Mouse (Mus musculus) stomach, embryonic 14.5 days (tissue): ENCODE data around the gene Tigar. TPM values are rescaled to one million over a fixed set of nuclear protein-coding genes. Genes with fewer than 3 reads are reported as not detected.

Experiments
- ATAC-seq: fragments of 200-750 bp; cut with Nextera tagmentation; 2 replicates; pipeline ENCODE4 v1.8.0; 2017; ENCODE audit warnings: low read depth, moderate TSS enrichment; ENCODE audit not compliant: insufficient number of reproducible peaks, insufficient read depth, low FRiP score
- H3K27ac ChIP-seq: fragments of 300-500 bp; sonication (generic); 2 replicates; pipeline ENCODE4 v1.5.1; 2014; ENCODE audit warnings: mild to moderate bottlenecking, low read length, moderate library complexity, mixed read lengths
- H3K27me3 ChIP-seq: fragments of 300-500 bp; sonication (generic); 2 replicates; pipeline ENCODE4 v1.6.1; 2014; ENCODE audit warnings: low read length, control low read depth, mixed read lengths; ENCODE audit not compliant: control insufficient read depth, insufficient read depth
- H3K36me3 ChIP-seq: fragments of 300-500 bp; sonication (generic); 2 replicates; pipeline ENCODE4 v1.6.1; 2014; ENCODE audit warnings: mild to moderate bottlenecking, control low read depth, low read length, moderate library complexity, mixed read lengths; ENCODE audit not compliant: control insufficient read depth, insufficient read depth
- H3K4me1 ChIP-seq: fragments of 300-500 bp; sonication (generic); 2 replicates; pipeline ENCODE4 v1.6.1; 2014; ENCODE audit warnings: low read length, control low read depth, mixed read lengths; ENCODE audit not compliant: control insufficient read depth, insufficient read depth
- H3K4me2 ChIP-seq: fragments of 300-500 bp; sonication (generic); replicated peaks from 2 replicates; pipeline ENCODE4 v1.6.1; 2014; ENCODE audit warnings: low read depth, low read length, control low read depth
- H3K4me3 ChIP-seq: fragments of 300-500 bp; sonication (generic); 2 replicates; pipeline ENCODE4 v1.5.1; 2014; ENCODE audit warnings: low read depth, low read length, control low read depth
- H3K9ac ChIP-seq: fragments of 300-500 bp; sonication (generic); replicated peaks from 2 replicates; pipeline ENCODE4 v1.6.1; 2014; ENCODE audit warnings: low read depth, mild to moderate bottlenecking, control low read depth, low read length, moderate library complexity, mixed read lengths
- H3K9me3 ChIP-seq: fragments of 300-500 bp; sonication (generic); 2 replicates; pipeline ENCODE4 v1.6.1; 2016; ENCODE audit warnings: low read depth, low read length, control low read depth; ENCODE audit not compliant: control insufficient read depth
- WGBS: fragments of 180-500 bp; shearing (Covaris S2); extraction: QIAGEN DNeasy Blood & Tissue Kit; methylation state at CpG from one replicate; pipeline ENCODE4 v1.1.7; 2014; 5-methylcytosine and 5-hydroxymethylcytosine counted together
- polyA plus RNA-seq: library from polyadenylated mRNA; unstranded; fragments of >200 nt; fragmentation: Nextera tagmentation; extraction: Ambion mirVana; gene quantifications from 2 replicates; pipeline ENCODE4 v1.2.1, GENCODE M21; 2014

The Tigar gene
- polyA plus RNA-seq, 1 experiment from 2014 or later = 3.8 TPM

DNA sequence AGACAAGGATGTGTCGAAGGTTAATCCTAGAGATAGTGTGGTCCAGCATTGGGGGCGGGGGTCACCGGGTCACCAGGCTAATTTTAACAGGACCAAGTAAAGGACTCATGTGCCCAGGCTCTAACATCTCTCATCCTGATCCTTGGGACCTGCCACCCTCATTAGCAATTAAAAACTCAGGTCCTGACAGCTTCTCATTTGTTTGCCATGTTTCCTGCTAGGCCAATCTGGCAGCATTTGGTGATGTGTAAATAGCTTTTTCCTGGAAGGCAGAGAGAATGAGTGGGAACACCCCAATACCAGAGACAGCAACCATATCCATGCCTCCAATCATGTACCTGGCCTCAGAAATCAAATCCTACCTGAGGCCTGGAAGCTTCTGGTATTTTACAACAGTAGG is 22.6 kb upstream of the Tigar start:
- no peak overlapping the region for H3K9ac ChIP-seq
- no peaks in the 10 kb centered on the region for H3K9me3 ChIP-seq
- WGBS = 77% methylated on average over 3 of the region's 3 CpGs
- peaks cover 78% of the 10 kb centered on the region for H3K36me3 ChIP-seq
- no peak overlapping the region for H3K4me3 ChIP-seq
- H3K4me1 ChIP-seq = no peaks in the 10 kb centered on the region
- H3K27ac ChIP-seq = no peak overlapping the region
- no peak for ATAC-seq
- H3K4me2 ChIP-seq = no peak overlapping the region
- no peaks in the 10 kb centered on the region for H3K27me3 ChIP-seq

DNA sequence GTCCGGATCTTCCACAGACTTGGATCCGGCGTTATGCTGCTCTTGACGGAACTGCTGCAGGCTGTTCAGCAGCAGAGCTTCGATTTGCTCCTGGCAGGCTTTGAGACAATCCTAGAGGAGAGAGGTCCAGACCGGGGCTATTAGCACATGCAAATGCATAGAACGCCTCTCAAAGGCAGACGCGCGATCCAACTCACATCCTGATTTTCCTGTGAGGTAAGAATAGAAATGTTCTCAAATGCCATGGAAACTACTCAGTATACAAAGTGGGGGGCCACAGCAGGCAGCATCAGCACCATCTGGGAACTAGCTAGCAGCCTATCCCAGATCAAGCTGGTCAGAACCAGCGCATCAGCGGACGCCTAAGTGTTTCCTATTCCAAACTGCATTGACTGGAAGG is 21.0 kb upstream of the Tigar start:
- H3K36me3 ChIP-seq = peaks cover 68% of the 10 kb centered on the region
- no peaks in the 10 kb centered on the region for H3K9me3 ChIP-seq
- WGBS = 83% methylated on average over 13 of the region's 13 CpGs
- ATAC-seq = no peak
- H3K27me3 ChIP-seq = no peaks in the 10 kb centered on the region
- no peak overlapping the region for H3K4me3 ChIP-seq
- H3K27ac ChIP-seq = no peak overlapping the region
- H3K9ac ChIP-seq = no peak overlapping the region
- no peaks in the 10 kb centered on the region for H3K4me1 ChIP-seq
- no peak overlapping the region for H3K4me2 ChIP-seq

DNA sequence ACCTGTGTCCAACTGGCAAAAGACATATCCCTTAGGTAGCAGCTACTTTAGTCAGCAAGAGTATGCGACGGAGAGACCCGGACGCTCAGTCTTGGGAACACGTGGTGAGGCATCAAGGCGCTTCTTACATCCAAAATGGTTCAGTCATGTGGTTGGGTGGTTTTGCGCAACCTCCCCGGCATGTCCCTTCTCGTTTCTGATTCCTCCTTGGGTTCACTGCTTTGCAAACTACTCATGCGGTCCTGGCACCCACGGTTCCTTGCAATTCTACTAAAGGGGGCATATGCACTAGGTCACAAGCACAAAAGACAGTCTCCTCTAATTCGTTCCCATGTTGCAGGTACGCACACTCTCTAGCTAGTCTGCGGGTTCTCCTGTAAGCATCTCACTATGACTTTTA is 20.3 kb upstream of the Tigar start:
- Histone ChIP-seq H3K27ac (no peak overlapping the region), H3K36me3 (peaks cover 63% of the 10 kb centered on the region), H3K4me1 (no peaks in the 10 kb centered on the region), H3K9ac (no peak overlapping the region), H3K4me2 (no peak overlapping the region), H3K27me3 (no peaks in the 10 kb centered on the region), H3K4me3 (no peak overlapping the region), H3K9me3 (no peaks in the 10 kb centered on the region)
- WGBS = 90% methylated on average over 14 of the region's 14 CpGs
- no peak for ATAC-seq

DNA sequence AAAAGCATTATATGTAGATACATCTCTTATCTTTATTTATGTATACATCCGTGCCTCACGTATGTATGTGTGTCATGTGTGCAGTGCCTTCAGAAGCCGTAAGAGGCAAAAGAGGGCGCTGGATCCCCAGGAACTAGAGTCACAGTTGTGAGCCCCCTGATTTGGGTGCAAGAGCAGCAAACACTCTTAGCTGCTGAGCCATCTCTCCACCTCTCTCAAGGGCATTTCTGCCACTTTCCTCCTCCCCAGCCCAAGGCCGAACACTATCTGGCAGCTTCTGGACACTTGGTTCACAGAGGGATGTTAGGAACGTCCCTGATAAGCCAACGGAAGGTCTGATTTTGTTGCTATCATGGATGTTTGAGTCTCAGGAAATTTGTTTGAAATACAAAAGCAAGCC is 14.1 kb upstream of the Tigar start:
- WGBS = 80% methylated on average over 7 of the region's 7 CpGs
- Histone ChIP-seq H3K4me2 (no peak overlapping the region), H3K4me3 (no peak overlapping the region), H3K36me3 (peaks cover 13% of the 10 kb centered on the region; the same call in 1 of the 2 replicates), H3K9me3 (no peaks in the 10 kb centered on the region), H3K27ac (no peak overlapping the region), H3K4me1 (no peaks in the 10 kb centered on the region), H3K27me3 (no peaks in the 10 kb centered on the region), H3K9ac (no peak overlapping the region)
- ATAC-seq = no peak

DNA sequence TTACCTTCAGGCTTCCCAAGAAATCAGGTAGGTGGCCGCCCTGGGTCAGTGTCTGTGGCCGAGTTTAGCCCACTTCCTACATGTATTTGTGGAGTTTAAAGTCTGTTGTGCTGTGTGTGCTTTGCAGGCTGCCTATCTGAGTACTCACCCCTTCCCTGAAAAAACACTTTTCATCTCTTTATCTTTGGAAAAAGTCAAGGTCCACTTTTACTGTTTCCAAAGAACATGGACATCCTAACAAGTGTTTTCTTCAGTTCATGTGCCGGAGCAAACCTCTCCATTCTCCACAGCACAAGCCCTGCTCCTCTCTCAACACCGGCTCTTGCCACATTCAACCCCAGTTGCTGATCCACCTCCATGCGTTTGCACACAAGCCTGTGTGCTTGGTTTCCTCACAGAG is 13.6 kb upstream of the Tigar start:
- Histone ChIP-seq H3K9ac (no peak overlapping the region), H3K4me3 (no peak overlapping the region), H3K27ac (no peak overlapping the region), H3K27me3 (no peaks in the 10 kb centered on the region), H3K9me3 (no peaks in the 10 kb centered on the region), H3K4me1 (no peaks in the 10 kb centered on the region), H3K36me3 (peaks cover 13% of the 10 kb centered on the region; the same call in 1 of the 2 replicates), H3K4me2 (no peak overlapping the region)
- ATAC-seq = no peak
- 86% methylated on average over 5 of the region's 5 CpGs for WGBS

DNA sequence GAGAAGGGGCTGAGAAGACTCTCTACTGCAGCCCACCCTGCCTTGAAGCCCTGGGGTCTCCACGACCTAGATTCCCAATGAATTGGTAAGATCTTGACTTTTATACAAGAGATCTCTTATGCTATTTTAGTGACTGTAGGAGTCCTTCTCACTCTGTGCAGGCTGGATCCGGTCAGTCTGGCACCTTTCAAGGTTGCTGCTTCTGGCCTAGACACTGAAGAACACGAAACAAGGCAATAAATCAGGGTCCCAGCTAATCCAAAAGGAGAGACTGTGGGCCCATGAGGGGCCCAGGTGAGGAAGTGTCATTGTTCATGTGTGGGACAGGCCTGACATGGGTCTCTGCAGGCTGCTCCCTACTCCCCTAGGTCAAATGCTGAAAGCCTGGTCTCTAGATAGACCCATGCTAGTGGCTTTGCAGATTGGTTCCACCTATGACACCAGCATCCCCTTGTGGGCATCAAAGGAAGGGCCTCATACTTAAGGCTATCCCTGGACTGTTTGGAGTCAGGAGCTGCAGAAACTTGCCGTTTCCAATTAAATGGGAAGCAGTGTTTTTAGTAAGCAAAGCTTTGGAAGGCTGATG is 13.0 kb upstream of the Tigar start:
- WGBS = 81% methylated on average over 4 of the region's 4 CpGs
- no peaks in the 10 kb centered on the region for H3K9me3 ChIP-seq
- no peak overlapping the region for H3K4me2 ChIP-seq
- H3K36me3 ChIP-seq = peaks cover 6% of the 10 kb centered on the region; the same call in 1 of the 2 replicates
- no peaks in the 10 kb centered on the region for H3K4me1 ChIP-seq
- H3K27ac ChIP-seq = no peak overlapping the region
- no peaks in the 10 kb centered on the region for H3K27me3 ChIP-seq
- H3K4me3 ChIP-seq = no peak overlapping the region
- no peak overlapping the region for H3K9ac ChIP-seq
- 0 out of 2 replicates have a peak, but pooled peaks have one; percentile 65 for ATAC-seq

DNA sequence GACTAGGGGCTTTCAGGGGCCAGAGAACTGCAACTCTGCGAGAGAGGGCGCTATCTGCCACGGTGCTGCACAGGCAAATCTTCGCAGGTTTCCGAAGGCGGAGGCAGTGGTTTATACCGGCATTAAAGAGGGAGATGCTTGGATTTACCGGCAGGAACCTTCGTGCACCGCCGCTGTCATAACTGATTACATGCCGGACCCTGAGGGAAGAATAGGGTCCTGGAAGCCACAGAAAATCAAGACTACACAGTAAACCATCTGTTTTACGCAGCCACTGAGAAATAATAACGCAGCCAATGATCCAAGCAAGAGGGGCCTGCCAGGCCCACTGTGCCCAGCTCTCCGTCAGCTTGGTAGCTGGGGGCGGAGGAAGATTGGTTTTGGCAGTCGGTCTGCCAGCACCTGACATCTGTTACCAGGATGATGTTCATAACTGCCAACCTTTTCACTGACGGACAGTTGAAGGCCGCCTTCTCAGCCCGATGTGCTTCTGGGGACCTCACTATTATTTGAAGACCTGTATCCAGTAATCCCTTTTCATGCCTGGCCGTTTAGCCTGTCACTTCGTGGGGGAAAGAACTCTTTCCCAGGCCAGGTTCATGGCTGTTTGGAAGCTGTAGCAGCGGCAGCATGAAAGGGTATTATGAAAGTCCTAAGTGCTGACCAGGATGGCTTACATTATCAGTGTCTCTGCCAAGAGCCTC is 5.5 kb upstream of the Tigar start:
- no peak overlapping the region for H3K4me3 ChIP-seq
- no peaks in the 10 kb centered on the region for H3K4me1 ChIP-seq
- no peaks in the 10 kb centered on the region for H3K27me3 ChIP-seq
- H3K36me3 ChIP-seq = no peaks in the 10 kb centered on the region
- H3K27ac ChIP-seq = no peak overlapping the region
- H3K4me2 ChIP-seq = no peak overlapping the region
- ATAC-seq = no peak
- no peaks in the 10 kb centered on the region for H3K9me3 ChIP-seq
- WGBS = 68% methylated on average over 23 of the region's 23 CpGs
- H3K9ac ChIP-seq = no peak overlapping the region

DNA sequence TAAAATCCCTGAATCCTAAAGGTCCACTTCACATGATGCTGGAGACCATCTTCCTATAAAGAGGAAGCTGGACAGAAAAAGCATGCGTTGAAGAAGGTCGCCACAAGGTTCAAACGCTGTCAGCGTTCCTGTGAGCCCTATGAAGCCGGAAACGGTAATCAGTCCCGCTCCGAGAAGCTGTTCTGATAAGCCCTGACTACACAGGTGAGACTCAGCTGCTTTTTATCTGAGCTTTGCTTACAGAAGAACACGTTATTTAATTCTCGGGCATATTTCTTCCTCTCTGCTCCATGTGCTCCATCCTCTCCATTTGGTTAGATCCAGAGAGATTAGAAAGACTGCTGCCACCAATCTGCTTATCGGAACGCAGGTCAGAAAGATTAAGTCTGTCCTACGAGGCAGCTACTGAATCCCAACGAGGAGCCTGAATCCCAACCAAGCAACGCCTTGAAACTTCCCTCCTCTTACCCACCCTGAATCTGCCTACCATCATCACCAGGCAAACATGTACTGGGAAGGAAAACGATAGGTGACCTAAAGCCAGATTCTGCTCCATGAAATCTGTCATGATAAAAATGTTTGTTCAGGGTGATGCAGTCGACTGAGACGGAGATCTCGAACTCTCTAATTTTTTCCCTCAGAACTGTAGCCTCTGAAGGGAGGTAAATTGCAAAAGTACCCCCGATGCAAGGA is 843 bp downstream of the Tigar start:
- Histone ChIP-seq H3K27ac (no peak overlapping the region), H3K27me3 (no peaks in the 10 kb centered on the region), H3K9ac (0 out of 2 replicates have a peak overlapping the region, but pooled peaks have one; percentile 4), H3K4me1 (peaks cover 6% of the 10 kb centered on the region), H3K9me3 (no peaks in the 10 kb centered on the region), H3K4me3 (peak overlapping the region; percentile 56), H3K4me2 (peak overlapping the region; percentile 86), H3K36me3 (no peaks in the 10 kb centered on the region)
- 31% methylated on average over 20 of the region's 20 CpGs for WGBS
- ATAC-seq = no peak
